Mouse (Mus musculus) layer of hippocampus, adult 2 months (tissue): ENCODE measurements at regions not wholly inside any gene's neighbourhood (a gene's known extent, or its start where the extent isn't known, plus 50 kb on each side); places are given as distances from the start of the nearest gene placed in this dataset.

ENCODE experiments used
- DNase-seq, 2 experiments: peaks; one replicate each; pipeline ENCODE4 v3.0.0; 2022; ENCODE audit warnings: low spot score in 2 of 2
- H3K27ac ChIP-seq: fragments of 200-600 bp; 2 replicates; pipeline ENCODE4 v1.8.1; 2022
- H3K4me3 ChIP-seq: fragments of 200-600 bp; 2 replicates; pipeline ENCODE4 v1.8.1; 2022; ENCODE audit warnings: mild to moderate bottlenecking
- CTCF ChIP-seq: fragments of 200-600 bp; conservative IDR thresholded peaks from 2 replicates; pipeline ENCODE4 v1.8.1; 2022; ENCODE audit warnings: antibody characterized with exemption, mild to moderate bottlenecking, moderate library complexity

DNA sequence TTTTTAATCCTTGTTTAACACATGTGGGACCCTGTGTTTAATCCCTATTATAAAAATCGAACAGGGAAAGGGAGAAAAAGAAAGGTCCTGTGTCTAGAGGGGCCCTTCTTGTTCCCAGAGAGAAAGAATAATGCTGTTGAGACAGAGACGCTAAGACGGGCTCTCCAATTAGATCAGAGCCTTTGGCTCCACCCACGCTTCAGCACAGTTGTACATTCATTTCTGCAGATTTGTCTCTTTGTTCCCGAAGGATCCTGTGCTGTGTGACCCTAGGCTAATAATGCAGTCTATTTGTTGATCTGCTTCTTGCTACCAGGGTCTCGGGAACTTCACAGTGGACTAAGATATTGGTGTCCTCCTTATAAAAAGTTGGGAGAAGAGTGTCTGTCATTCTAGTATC is 92.0 kb downstream of the Cdc5l start:
- TF ChIP-seq CTCF: no peak
- Histone ChIP-seq H3K4me3 (no peak overlapping the region), H3K27ac (no peak overlapping the region)
- DNase-seq: no peak

DNA sequence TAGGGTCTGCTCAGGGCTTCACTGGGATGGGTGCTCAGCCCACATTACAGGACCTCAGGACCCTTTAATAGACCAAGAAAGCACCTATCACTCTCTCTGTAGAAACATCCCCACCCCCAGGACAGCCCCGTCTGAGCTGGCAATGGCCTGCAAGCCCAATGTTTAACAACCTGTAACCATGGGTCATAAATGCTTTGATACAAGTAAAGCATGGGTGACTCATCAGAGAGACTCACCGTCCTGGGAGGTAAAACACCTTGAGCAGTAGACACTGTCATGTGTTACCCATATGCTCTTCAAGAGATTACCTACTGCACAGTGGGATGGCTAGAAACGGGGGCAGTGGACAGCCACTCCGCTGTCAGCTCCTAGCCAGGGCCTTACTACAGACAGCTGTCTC is 92.7 kb downstream of the Cdc5l start:
- TF ChIP-seq CTCF: no peak
- no peak overlapping the region for H3K4me3 ChIP-seq
- H3K27ac ChIP-seq: no peak overlapping the region
- no peak for DNase-seq

DNA sequence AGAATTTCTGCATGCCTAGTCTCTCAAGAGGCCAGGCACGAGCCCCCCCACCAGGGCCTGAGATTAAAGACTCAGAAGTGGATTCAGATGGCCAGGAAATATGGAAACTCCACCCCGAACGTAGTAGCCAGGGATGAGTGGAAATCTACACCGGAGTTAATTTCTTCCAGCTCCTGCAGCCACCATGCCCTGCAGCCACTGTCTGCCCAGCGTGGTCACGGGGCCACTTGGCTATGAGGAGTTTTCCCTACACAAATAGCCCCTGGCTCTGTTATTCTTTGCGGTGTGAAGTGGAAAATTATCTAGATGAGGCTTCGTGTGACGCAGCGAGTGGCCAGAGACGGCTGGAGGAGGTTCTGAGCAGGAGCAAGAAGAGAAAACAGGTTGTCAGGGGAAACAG is 94.3 kb downstream of the Cdc5l start:
- H3K4me3 ChIP-seq: no peak overlapping the region
- no peak for TF ChIP-seq CTCF
- DNase-seq: no peak
- no peak overlapping the region for H3K27ac ChIP-seq

DNA sequence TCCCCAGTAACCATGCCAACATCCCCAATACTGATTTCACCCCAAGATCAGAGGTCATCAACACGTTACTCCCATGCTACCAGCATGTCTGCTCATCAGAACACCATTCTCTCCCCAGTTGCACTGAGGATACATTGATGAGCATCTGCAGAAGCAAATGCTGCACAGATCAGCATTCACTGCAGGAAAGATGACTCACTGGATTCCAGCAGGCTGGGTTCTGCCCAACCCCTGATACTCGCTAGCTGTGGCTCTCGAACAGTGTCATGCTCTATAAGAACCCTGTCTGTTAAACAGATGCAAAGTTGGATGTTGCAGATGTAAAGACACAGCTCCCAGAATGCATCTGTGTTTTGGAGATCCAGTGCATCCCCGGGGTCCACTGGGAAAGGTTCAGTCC is 95.5 kb downstream of the Cdc5l start:
- Histone ChIP-seq H3K4me3 (no peak overlapping the region), H3K27ac (no peak overlapping the region; the same call in 1 of the 2 replicates)
- DNase-seq: peak; percentile 23 to 35
- no peak for TF ChIP-seq CTCF

DNA sequence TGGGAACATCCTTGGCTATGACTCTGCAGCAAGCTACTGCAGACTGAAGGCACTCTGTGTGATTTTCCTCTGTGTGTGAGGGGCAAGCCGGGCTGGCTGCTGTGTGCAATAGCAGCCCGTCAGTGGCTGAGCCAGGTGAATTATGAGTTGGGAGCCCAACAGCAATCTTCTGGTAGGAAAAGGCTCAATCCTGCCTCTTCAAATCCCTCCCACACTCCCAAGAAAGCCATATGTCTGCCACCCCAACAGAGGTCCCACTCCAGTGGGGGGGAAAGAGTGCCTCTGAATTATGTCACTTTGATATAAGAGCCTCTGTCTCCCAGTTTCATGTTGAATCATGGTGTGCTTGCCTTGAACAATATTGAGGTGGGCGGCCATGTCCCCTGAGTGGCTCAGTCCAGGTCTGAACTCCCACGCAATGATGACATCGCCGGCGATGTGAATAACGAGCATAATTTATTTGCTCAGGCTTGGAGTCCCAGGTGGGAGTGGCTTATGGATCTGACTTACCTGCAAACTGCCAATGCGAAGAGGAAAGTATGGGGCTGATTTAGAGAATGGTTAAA is 97.9 kb downstream of the Cdc5l start:
- no peak for DNase-seq

DNA sequence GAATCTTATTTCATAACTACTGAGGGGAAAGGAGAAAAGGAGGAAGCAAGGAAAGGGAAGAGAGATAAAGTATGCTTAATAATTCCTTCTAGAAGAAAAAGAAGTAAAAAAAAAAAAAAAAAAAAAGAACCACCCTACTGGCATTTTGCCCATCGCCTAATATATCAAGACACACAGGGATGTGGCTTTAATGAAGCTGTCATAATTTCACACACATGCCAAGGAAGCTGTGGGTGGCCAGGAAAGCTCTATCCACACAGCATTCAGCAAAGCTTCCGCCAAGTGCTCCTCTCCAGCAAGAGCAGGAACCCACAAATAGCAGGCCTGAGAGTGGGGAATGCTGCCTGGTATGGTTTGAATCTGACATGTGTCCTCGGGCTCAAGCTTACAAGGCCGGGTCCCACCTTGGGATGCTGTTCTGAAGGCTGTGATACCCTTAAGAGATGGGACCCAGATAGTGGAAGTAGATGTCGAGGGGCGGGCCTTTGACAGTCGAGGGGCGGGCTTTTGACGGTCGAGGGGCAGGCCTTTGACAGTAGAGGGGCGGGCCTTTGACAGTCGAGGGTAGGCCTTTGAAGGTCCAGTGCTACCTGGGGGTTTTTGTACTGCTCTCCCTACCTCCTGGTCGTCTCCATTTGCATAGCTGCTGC is 98.7 kb downstream of the Cdc5l start:
- Histone ChIP-seq H3K27ac (no peak overlapping the region), H3K4me3 (no peak overlapping the region)
- TF ChIP-seq CTCF: no peak
- peak in 1 of 2 experiments; percentile 13 for DNase-seq

More for the DNA sequence above, 97.9 kb downstream of the Cdc5l start:
- Histone ChIP-seq H3K4me3 (no peak overlapping the region), H3K27ac (no peak overlapping the region)
- no peak for TF ChIP-seq CTCF

DNA sequence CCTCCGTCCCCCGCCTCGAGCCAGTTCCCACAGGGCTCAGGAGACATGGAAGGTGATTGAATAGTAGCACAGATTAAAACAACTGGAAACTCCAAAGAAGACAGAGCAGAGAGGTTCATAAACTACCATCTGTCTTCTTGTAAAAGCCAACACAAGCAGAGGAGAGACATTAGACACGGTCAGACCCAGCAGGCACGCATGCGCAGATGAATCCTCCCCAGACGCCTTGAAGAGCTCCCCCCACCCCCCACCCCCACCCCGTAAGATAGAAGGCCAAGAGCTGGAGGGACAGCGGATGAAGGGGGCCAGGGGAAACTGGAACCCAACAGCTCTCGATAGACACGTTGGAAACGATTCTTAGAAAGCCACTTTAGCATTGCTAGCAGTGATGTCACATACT is 101.2 kb downstream of the Cdc5l start:
- DNase-seq: no peak
- no peak overlapping the region for H3K4me3 ChIP-seq
- no peak overlapping the region for H3K27ac ChIP-seq
- no peak for TF ChIP-seq CTCF

DNA sequence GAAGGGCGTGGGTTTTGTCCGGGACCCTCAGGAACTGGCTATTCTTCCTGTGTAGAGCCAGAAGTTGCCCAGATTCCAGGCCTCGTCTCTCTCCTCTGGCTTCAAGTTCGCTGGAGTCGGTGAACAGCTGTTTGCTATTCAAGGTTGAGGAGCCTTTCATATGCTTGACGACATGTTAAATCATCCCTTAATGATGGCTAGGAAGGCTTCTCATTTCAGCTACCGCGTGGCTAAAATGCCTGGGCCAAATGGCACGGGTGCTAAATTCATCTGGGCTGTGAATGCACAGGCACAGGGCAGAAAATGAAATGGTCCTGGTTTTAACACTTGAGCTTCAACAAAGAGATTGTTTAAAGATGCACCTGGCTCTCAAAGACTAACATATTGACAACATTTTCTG is 104.3 kb downstream of the Cdc5l start:
- DNase-seq: no peak
- Histone ChIP-seq H3K4me3 (no peak overlapping the region), H3K27ac (no peak overlapping the region)
- no peak for TF ChIP-seq CTCF

DNA sequence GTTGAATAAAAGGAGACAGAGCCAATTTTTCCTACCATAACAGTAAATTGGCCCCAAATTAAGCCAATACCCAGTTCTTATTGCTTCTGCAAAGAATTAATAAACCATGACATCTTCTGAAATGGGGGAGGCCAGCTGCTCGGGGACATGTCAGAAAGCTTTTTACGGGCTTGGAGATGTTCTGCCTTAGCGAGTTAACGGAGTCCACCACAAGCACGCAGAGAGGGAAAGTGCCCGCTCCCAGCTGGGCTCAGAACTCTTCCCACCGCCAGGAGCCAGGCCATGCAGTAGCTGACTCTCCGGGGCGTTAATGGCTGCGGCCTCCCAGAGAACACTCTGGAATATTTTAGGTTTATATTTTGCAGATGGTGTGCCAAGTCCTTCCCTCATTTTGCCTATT is 106.8 kb downstream of the Cdc5l start:
- Histone ChIP-seq H3K27ac (peak overlapping the region; percentile 51; the same call in 1 of the 2 replicates), H3K4me3 (no peak overlapping the region)
- no peak for TF ChIP-seq CTCF
- DNase-seq: no peak

DNA sequence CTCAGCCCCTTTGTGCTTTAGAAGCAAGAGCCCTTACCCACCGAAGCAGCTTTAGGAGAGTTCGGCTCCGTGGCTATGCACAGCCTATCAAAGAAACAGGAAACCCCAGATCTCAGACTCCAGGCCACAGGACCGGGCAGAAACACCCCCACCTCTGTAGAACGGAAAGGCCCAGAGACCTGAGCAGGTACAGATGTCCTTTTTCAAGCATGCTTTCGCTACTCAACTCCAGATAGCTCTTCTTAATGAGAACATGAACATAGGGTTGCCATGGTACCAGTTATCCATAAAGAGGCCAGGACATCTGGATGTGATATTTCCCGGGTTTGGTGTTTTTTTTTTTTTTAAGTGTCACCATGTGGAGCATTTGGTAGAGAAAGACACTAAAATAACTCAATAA is 107.4 kb downstream of the Cdc5l start:
- peak in 1 of 2 experiments; percentile 7 for DNase-seq
- Histone ChIP-seq H3K27ac (peak overlapping the region; percentile 51; the same call in 1 of the 2 replicates), H3K4me3 (no peak overlapping the region)
- no peak for TF ChIP-seq CTCF

DNA sequence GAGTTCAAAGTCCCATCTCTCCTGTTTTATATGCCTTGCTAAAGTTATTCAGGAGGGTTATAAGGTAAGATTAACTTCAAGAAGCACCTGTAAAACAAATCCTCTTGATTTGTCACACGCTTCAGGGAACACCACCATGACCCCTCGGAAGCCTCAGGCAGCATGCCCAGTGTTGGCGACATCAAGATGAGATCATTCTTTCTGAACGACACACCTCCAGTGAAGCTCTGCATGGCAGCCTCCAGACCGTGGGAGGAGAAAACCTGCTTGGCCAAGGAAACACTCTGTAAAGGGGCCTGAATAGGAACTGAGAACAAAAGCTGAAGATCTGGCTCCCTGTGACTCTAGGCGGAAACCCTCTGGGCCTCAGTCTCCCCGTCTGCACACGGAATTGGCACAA is 110.7 kb downstream of the Cdc5l start:
- Histone ChIP-seq H3K4me3 (no peak overlapping the region), H3K27ac (no peak overlapping the region)
- TF ChIP-seq CTCF: no peak
- no peak for DNase-seq

DNA sequence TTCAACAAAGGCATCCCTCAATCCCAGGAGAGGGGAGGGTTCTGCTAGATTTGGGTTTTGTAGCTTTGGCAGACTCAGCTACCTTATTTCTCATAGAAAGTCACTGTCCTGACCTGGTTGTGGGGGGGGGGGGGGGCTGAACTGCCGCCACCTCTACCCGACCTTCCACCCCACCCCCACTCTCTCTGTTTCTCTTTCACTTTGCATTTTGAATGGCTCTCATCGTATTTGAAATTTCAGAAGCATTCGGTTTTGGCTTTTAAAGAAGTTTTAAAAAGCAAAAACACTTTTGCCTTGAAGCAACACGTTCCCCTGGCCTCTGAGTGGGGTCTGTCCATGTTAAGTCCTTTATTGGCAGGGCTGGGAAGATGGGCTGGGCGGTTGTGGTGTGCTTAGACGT is 113.5 kb downstream of the Cdc5l start:
- no peak for DNase-seq
- no peak for TF ChIP-seq CTCF
- Histone ChIP-seq H3K4me3 (no peak overlapping the region), H3K27ac (no peak overlapping the region)

DNA sequence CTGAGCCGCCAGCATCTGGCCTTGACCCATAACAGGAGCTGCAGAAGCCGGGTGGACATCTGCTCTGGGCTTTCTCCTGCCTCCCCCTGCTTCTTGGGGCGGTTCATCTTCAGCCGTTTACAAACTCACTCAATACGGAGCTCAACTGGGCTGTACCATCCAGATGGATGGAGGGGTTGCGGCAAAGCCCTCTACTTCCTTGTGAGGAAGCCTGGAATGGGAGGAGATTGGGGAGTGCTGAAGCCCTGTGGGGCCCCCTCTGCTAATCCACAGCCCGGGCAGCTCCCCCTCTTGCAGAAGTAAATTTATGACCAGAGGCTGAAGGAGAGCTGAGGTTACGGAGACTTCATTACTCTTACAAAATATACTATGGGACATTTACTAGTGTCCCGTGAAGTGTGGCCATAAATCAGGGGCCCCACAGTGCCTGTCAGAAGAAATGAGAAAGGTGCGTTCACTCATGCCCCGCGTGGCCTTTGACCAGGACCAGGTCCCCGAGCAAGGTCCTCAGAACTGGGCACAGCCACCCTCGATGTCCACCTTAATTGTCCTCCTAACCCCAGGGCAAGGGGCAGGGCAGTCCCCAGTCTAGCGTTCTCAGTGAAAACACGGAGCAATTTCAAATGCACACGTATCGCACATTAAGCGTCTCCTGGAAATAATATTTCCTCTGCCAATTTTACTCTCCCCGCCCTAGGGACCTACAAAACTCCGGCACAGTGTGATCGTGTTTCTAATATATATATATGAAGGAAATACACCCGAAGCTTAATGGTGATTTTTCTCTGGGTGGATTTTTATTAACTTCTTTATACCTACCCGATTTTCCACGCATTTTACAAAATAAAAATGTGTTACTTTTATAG is 115.1 kb downstream of the Cdc5l start:
- Histone ChIP-seq H3K27ac (no peak overlapping the region), H3K4me3 (no peak overlapping the region)
- TF ChIP-seq CTCF: no peak
- DNase-seq: no peak
